Mouse (Mus musculus): ENCODE results near the gene Dad1.

Gene Dad1

DNA sequence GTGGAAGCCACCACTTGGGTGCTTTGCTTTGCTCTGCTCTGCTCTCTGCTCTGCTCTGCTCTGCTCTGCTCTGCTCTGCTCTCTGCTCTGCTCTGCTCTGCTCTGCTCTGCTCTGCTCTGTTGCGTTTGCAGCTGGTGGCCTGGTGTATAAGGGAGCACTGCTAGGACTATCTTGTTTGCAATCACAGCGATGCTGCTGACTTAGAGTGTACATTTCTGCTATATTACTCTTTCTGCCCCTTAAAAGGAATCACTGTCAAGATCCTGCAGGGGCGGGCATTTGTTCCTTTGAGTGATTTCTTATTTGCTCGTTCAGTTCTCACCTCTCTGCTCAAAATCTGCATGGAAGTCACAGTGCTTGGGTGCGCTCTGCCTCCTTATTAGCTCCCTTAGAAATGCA is 44.0 kb downstream of the Dad1 start:
- in situ Hi-C loops (cut with MboI, MseI): loop anchor here (25.0 kb wide), 1 partner anchor 1223 kb away; no protein-coding TSS in a partner anchor

GRCm38 (mm10) chr14:54208741-54209140 is 45.2 kb downstream of the Dad1 start:
- in situ Hi-C loops (cut with MboI, MseI): loop anchor here (25.0 kb wide), 1 partner anchor 1221 kb away; no protein-coding TSS in a partner anchor

- in situ Hi-C loops (cut with MboI, MseI): loop anchor here (25.0 kb wide), 1 partner anchor 1221 kb away; no protein-coding TSS in a partner anchor
Observed at GRCm38 (mm10) chr14:54207924-54208323, 46.0 kb downstream of the Dad1 start.

DNA sequence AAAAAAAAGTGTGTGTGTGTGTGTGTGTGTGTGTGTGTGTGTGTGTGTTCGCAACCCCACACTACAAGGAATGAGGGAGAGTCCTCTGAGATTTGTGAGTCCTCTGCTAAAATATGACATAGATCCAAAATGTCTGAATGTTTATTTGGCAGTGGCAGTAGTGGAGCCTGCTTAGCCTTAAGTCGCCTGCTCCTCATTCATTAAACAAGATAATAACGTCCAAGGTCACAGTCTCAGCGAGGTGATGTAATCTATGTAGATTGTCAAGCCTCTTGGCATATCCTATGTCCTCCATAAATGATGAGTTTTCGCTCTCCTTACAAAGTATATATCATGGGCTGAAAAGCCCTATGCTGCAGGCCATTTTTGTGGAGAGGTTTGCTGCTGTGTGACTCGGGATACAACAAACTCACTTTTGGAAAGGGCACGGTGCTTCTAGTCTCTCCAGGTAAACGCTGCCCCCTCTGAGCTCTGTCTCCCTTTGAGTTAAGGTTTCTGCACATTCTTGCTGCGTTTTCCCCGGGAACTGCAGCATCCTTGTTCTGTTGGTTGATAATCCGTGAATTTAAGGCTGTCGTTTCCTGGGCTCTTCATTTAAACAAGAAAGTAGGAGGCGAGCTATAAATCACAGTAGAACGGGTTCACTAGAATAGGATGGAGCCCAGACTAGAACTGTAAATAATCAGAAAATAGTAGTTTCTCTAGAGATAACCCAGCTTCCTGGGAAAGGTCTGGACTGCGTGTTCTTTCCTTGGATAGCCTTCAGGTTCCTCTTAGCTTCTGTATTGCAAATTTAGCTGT is 47.0 kb downstream of the Dad1 start:
- in situ Hi-C loops (cut with MboI, MseI): loop anchor here (25.0 kb wide), 1 partner anchor 1220 kb away; no protein-coding TSS in a partner anchor

GRCm38 (mm10) chr14:54206309-54206708 is 47.6 kb downstream of the Dad1 start:
- in situ Hi-C loops (cut with MboI, MseI): loop anchor here (25.0 kb wide), 1 partner anchor 1219 kb away; no protein-coding TSS in a partner anchor

DNA sequence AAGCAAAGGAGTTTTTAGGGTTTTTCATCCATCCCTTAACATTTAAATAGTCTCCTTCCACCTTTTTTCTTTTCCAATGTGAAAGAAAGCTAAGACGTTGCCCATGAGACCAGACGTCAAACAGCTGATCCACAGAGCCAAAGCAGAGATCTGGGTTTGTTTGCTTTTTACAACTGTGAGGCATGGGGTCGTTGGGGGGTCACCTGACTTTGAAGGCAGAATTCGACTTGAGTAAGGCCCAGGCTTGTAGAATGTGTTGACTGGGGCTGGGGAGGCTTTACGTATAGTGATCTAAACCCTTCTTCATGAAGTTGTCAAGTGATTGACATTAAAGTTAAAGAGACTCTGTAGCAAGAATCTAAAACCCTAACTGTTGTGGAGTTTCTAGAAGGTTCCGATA is 48.0 kb downstream of the Dad1 start:
- in situ Hi-C loops (cut with MboI, MseI): loop anchor here (25.0 kb wide), 1 partner anchor 1219 kb away; no protein-coding TSS in a partner anchor

GRCm38 (mm10) chr14:54204786-54205185 is 49.1 kb downstream of the Dad1 start:
- in situ Hi-C loops (cut with MboI, MseI): loop anchor here (25.0 kb wide), 1 partner anchor 1217 kb away; no protein-coding TSS in a partner anchor

DNA sequence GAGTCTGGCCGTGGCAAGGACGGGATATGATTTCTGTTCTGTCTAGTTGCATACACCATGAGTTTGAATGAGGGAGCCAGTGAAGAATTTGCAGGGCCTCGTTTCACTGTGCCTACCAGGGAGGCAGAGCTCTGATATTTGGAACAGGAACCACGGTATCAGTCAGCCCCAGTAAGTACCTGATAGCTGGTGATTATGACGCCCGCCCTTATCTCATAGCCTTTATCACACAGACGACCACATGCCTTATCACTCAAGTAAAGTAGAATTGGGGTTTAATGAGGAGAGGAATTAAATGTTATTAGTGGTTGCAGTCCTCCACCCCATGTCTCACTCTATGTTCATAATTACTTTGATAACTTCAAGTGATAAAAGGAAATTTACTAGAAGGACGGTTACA is 49.6 kb downstream of the Dad1 start:
- in situ Hi-C loops (cut with MboI, MseI): loop anchor here (25.0 kb wide), 1 partner anchor 1217 kb away; no protein-coding TSS in a partner anchor

GRCm38 (mm10) chr14:54203776-54204175 is 50.1 kb downstream of the Dad1 start:
- in situ Hi-C loops (cut with MboI, MseI): loop anchor here (25.0 kb wide), 1 partner anchor 1216 kb away; no protein-coding TSS in a partner anchor

DNA sequence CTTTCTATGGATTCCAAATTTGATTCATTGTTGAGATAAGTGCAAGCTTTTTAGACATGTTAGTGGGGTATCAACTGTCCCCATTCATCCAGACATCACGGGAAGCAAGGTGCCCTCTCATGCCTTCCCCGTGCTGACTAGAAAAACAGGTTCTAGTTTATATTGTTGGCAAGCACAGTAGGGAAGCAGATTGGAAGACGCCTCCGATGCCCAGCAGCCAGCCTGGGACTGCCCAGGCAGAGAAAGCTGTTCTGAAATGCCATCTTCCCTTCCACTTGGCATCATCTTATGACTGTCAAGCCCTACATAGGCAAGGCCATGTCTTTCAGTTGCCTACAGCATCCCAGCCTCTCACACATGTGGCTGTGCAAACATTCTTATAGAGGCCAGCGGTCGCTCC is 50.7 kb downstream of the Dad1 start:
- in situ Hi-C loops (cut with MboI, MseI): loop anchor here (25.0 kb wide), 1 partner anchor 1216 kb away; no protein-coding TSS in a partner anchor

GRCm38 (mm10) chr14:54200363-54200762 is 53.5 kb downstream of the Dad1 start:
- in situ Hi-C loops (cut with MboI, MseI): loop anchor here (25.0 kb wide), 1 partner anchor 1213 kb away; no protein-coding TSS in a partner anchor

DNA sequence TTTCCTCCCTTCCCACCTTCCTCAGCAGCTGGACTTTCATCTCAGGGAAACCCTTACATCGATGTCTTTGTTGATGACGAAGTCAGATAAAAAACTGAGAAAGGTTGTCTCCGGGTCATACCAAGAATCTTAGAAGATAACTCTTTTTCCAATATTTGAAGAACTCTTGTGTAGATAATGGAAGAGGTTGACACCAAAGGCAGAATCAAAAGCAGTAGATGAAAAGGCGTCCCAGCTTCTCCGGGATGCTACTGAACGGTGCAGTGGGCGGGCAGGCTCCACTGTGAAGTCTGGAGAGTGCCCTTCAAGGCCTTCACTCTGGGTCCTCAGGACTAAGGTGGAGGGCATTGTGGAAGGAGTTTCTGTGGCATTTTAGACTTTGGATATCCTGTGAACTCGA is 54.2 kb downstream of the Dad1 start:
- in situ Hi-C loops (cut with MboI, MseI): loop anchor here (25.0 kb wide), 3 partner anchors 737 to 1887 kb away; partner anchors contain the start of gene Mettl3

GRCm38 (mm10) chr14:54197740-54198139 is 56.2 kb downstream of the Dad1 start:
- in situ Hi-C loops (cut with MboI, MseI): loop anchor here (25.0 kb wide), 2 partner anchors 735 to 1885 kb away; partner anchors contain the start of gene Mettl3

- in situ Hi-C loops (cut with MboI, MseI): loop anchor here (25.0 kb wide), 2 partner anchors 734 to 1884 kb away; partner anchors contain the start of gene Mettl3
Observed at GRCm38 (mm10) chr14:54195838-54196423, 58.0 kb downstream of the Dad1 start.

DNA sequence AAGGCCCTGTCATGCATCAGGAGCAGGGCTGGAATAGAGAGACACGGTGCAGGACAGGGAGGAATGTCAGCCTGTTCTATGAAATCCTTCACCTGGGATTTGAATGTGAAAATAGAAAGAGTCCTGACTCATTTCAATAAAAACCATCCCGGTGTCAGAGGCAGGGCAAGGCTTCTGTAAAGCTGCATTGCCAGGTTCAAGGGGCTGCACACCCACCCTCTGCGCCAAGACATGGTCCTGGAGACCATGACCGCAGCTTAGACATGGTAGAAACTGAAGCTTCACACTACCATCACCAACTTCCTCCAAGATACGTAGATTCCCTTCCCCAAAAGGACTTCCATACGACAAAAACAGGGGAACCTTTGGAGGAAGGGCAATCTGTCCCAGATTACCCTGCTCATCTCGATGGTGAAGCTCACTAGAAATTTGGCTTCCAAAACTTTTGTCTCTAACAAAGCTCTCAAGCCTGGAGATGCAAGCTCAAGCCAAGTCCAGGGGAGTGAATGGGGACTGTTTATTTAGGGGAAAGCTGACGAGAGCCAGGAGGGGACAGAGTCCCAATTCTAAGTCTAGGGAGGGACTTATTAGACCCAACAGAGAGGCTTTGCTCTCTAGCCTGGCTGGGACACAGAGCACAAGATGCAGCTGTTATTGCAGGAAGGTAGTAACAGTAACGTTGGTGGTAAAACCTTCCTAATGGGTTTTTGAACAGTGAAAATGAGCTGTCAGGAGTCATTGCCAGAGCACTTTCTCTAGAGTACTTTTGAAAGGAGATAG is 60.4 kb downstream of the Dad1 start:
- in situ Hi-C loops (cut with MboI, MseI): loop anchor here (25.0 kb wide), 2 partner anchors 731 to 1881 kb away; partner anchors contain the start of gene Mettl3

DNA sequence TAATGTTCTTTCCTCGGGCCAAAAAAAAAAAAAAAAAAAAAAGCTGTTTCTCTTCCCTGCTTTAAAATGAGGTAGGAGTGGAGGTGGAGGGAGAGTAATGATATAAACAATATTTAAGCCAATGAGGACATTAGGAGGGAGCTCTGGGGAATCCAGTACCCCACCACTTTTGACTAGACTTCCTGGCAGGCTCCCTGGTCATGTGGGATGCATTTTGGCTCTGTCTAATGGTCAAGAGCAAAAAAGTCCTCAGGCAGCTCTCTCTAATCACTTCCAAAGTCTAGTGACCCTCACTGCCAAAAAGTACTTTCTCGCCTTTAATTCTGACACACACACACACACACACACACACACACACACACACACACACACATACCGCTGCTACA is 61.4 kb downstream of the Dad1 start:
- in situ Hi-C loops (cut with MboI, MseI): loop anchor here (25.0 kb wide), 2 partner anchors 730 to 1880 kb away; partner anchors contain the start of gene Mettl3

GRCm38 (mm10) chr14:54191594-54192461 is 62.1 kb downstream of the Dad1 start:
- in situ Hi-C loops (cut with MboI, MseI): loop anchor here (25.0 kb wide), 2 partner anchors 730 to 1880 kb away; partner anchors contain the start of gene Mettl3

DNA sequence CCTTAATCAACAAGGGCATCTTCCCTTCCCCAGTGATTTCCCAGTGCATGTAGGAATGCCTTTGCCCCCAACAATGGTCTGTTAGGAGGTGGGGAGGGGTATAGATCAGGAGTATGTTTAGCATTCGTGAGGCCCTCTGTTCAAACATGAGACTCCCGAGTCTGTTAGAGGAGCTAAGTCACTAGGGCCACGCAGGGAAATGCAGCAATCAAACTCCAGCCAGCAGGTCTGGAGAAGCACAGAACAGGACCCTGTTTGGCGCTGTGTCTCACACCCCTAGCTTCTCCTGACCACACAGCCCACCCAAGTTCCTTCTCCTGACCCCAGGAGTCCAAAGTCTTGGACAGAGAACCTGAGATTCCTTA is 62.9 kb downstream of the Dad1 start:
- in situ Hi-C loops (cut with MboI, MseI): loop anchor here (25.0 kb wide), 2 partner anchors 729 to 1879 kb away; partner anchors contain the start of gene Mettl3

- in situ Hi-C loops (cut with MboI, MseI): loop anchor here (25.0 kb wide), 2 partner anchors 728 to 1878 kb away; partner anchors contain the start of gene Mettl3
Observed at GRCm38 (mm10) chr14:54190305-54191025, 63.4 kb downstream of the Dad1 start.

Data from T-helper 1 cell (primary cell).